Mouse (Mus musculus) adipocyte (in vitro differentiated cells): ENCODE results near the gene Rps6kc1.

Experiments used
- DNase-seq: peaks from one replicate; pipeline ENCODE4 v3.0.0-alpha.2; 2016; ENCODE audit warnings: low spot score

The Rps6kc1 gene

GRCm38 (mm10) chr1:190763756-190764155 lies 147.8 kb downstream of the Rps6kc1 start:
- DNase-seq, result no peak

- DNase-seq, result peak; percentile 16
Observed at GRCm38 (mm10) chr1:190761786-190762185, 149.8 kb downstream of the Rps6kc1 start.

DNA sequence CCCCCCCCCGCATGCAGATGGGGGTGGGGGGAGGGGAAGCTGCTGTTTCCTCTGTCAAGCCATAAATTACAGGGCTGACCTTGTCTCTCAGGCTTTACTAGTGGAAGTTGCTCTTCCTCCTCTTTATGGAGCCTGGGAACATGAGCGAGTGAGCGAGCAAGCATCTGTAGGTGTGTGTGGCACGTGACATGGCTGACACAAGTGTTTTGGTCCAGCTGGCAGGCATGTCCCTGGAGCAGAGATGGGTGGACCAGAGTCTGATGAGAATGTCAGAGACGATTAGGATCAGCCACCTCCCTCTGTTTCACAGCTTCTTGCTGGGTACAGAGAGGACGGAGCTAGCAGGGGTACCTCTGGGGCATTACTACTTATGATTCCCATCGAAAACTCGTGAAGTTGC lies 153.7 kb downstream of the Rps6kc1 start:
- DNase-seq, result no peak

GRCm38 (mm10) chr1:190751794-190752570 lies 159.6 kb downstream of the Rps6kc1 start:
- DNase-seq, result no peak

DNA sequence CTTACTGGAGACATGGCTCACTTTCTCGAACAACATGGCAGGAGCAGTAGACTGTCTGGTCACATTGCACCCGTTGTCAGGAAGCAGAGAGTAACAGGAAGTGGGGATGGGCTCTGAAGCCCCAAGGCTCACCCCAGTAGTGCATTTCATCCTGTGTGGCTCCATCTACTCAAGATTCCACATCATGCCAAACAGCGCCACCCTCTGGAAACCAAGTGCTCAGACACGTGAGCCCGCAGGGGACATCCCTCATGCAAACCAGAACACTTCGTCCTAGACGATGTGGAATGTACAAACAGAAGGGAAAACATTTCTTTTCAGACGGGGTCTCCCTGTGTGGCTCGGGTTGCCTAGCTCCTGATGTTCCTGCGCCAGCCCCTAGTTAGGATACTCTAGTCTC lies 162.6 kb downstream of the Rps6kc1 start:
- no peak for DNase-seq

DNA sequence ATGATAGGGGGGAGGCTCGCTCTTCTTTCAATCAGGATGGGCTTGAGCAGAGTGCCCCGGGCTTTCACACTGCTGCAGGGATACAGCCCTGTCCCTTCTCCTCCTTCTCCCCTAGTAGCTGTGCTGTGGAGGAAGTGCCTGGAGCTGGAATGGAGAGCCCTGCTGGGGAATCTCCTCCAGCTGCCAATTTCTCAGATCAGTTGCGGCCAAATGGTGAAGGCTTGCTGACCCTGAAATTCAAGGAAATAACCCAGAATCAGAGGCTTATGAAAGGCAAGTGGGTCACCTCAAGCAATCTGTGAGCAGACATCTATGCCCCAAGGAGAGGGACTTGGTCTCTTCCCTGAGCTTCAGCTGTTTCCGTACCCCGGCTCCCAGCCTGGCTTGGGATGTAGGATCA lies 170.1 kb downstream of the Rps6kc1 start:
- DNase-seq, result no peak

GRCm38 (mm10) chr1:190732803-190733202 lies 178.8 kb downstream of the Rps6kc1 start:
- no peak for DNase-seq

DNA sequence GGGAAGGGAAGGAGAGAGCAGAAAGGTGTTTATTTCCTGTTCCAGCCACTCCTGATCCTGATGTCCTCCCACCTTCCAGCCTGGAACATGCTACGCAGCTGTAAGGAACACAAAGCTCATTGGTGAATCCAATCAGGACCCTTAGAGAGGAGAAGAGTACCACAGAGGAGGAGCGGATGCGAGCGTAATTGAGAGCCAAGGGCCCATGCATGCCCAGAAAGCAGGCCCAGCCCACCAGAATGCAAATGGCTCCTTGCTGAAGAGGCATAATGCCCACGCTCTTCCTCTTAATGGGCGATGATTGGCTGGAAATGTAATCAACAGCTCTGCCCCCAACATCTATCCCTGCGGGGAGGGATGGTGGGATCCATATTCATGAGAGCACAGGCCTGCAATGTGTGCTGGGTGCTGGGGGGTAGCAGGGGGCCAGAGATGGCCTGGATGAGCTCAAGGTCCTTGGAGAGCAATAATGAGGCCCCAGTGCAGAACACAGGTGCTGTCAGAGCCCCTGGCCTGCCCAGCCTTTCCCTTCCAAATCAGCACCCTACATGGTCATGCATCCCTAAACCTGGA lies 182.0 kb downstream of the Rps6kc1 start:
- DNase-seq, result no peak

DNA sequence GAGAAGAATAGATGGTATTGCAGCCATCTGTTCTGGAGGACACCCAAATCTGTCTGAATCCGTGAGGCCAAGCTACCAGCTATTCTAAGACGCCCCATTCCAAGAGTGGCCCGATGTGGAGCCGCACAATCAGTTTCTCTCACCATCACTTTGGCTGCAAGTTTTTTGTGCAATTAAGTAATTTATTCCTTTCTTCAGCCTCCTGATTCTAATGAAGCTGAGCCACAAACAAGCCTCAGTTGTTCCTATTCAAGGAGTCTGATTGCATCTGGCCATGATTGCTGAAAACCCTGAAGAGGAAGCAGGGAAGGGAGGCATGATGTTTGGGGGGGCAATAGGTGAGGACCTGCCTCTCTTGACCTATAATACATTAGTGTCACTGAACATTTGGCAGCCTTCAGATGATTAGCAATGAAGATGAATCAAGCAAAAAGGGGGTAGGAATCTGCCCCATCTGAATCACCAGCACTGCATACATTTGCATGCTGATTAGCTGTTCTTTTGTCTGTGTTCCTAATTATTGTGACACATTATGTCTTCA lies 183.4 kb downstream of the Rps6kc1 start:
- DNase-seq, result no peak

GRCm38 (mm10) chr1:190727385-190727784 lies 184.2 kb downstream of the Rps6kc1 start:
- DNase-seq, result no peak

DNA sequence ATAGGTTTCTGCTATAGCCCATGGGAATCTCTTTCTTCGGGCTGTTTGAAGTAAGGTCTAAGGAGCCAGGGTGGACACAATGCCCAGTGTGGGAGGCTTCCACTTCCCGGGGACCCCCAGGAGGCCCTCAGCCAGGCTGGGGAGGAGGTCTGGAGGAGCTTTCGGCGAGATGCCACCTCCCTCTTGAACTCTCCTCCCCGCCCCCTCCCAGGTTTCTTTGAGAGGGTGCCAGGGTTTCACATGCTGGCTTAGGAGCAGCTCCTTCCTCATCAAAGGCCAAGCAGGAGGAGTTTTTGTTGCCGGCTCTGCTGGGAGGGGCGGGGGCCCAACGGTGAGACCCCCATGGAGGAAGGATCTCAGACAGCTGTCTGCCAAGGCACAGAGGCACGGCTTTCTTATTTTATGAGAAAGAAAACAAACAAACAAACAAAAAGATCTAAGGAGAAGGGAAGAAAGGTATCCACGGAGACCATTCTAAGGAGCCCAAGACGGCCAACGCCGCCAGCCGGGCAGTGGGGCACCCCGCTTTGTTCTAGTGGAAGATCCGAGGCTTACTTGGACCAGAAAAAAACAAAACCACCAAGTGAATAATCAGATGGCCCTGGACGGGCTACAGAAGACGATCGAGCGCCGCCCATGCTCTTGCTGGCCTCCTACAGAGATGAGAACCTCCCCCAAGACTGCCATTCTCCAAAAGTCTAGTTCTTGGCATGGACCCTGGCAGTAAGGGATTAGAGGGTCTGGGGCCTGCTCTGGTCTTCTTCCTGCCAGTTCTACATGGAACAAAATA lies 186.8 kb downstream of the Rps6kc1 start:
- DNase-seq, result no peak

- DNase-seq, result no peak
Observed at GRCm38 (mm10) chr1:190723926-190724430, 187.6 kb downstream of the Rps6kc1 start.

- DNase-seq, result no peak
Observed at GRCm38 (mm10) chr1:190713848-190714247, 197.7 kb downstream of the Rps6kc1 start.

DNA sequence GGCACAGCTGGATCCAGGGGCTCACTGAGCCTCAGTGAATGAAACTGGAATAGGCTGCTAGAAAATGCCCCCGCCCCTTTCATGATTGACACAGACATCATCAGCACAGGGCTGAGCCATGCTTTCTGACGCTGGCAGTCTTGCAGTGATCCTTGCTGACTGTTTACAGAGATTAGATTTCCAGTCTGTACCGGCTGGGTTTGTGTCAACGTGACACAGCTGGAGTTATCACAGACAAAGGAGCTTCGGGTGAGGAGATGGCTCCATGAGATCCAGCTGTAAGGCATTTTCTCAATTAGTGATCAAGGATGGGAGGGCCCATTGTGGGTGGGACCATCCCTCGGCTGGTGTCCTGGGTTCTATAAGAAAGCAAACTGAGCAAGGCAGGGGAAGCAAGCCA lies 214.0 kb downstream of the Rps6kc1 start:
- DNase-seq, result peak; percentile 24

GRCm38 (mm10) chr1:190695589-190695988 lies 216.0 kb downstream of the Rps6kc1 start:
- DNase-seq, result peak; percentile 50

- no peak for DNase-seq
Observed at GRCm38 (mm10) chr1:190690528-190691262, 220.9 kb downstream of the Rps6kc1 start.

GRCm38 (mm10) chr1:190683060-190683459 lies 228.5 kb downstream of the Rps6kc1 start:
- DNase-seq, result peak; percentile 5

GRCm38 (mm10) chr1:190682021-190682926 lies 229.3 kb downstream of the Rps6kc1 start:
- DNase-seq, result peak; percentile 71

- no peak for DNase-seq
Observed at GRCm38 (mm10) chr1:190675455-190675854, 236.1 kb downstream of the Rps6kc1 start.

DNA sequence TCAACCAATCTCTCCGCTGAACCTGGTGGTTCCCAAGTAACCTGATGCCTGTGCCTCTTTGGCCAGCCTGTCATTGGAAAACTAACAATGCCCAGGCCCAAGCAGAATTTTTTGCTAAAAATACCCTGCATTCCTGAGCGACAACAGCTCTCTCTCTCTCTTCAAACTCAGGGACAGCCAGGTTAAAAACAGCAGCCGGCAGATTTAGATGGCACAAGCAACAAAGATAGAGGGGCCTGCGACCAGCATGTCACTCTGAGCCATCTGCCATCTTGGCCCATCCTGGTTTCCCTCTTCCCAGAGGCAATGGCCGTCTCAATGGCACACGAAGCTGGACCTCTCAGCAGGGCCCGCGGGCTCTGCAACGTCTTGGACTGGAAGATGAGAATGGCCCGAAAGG lies 242.5 kb downstream of the Rps6kc1 start:
- no peak for DNase-seq

DNA sequence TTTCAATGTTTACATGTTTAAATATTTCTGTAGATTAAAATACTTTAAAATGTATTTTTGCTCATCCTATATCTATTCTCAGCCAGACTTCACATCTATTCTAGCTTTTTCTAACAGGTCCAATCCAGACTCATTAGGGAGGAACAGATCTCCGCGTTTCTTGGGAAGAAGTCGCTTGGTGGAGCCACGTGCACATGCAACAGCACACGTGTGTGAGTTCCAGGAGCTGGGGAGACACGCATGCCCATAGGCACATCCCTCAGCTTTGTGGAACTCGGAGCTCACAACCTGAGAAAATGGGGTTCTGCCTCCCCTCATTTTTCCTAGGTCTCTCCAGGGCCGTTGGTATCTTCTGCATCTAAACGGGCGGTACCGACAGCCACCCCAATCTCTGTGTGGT lies 243.7 kb downstream of the Rps6kc1 start:
- DNase-seq, result no peak
